ENCODE assay signal across 8 mouse cellular contexts in the genomic region with DNA sequence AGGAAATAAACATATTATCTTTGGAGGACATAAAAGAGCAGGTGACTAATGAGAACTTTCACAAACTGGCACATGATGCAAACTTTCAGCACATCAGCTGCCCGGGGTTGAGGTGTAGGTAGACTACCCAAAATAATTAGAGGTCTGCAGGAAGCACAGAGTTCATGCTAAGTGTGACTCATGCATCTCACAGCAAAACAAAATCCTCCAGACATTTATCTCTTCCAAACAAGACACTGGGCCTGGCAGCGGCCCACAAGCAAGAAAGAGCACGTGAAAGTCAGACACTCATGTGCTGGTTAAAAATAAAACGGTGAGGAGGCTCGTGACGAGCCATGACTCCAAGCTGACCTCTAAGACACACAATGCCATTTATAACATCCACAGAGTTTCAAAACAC.
DNase-seq lines count a peak whose midpoint lies in the region.
"Had no signal": no experiment of that assay in that cellular context is flagged by ENCODE, and none has a peak within 500 bp of the region (broad histone marks: within the 10 kb centered on the region; RNA-seq: fewer than 3 reads in every experiment).

No protein-coding gene starts in this region.

- H3K4me1 ChIP-seq in heart, embryonic 10.5 days = peaks cover 29% of the 10 kb centered on the region
- H3K4me1 ChIP-seq: neural tube, embryonic 13.5 days had no signal

- H3K9me3 ChIP-seq in heart, embryonic 10.5 days = no peaks in the 10 kb centered on the region
- H3K9me3 ChIP-seq: neural tube, embryonic 13.5 days had no signal

- H3K27ac ChIP-seq in heart, embryonic 10.5 days = peak overlapping the region; percentile 83
- H3K27ac ChIP-seq: neural tube, embryonic 13.5 days had no signal

- no peaks in the 10 kb centered on the region for H3K36me3 ChIP-seq in heart, embryonic 10.5 days
- H3K36me3 ChIP-seq: neural tube, embryonic 13.5 days had no signal

- no peaks in the 10 kb centered on the region for H3K27me3 ChIP-seq in heart, embryonic 10.5 days (ENCODE audit: insufficient read depth, poor library complexity, severe bottlenecking)
- H3K27me3 ChIP-seq: neural tube, embryonic 13.5 days had no signal

- H3K4me3 ChIP-seq in heart, embryonic 10.5 days = no peak overlapping the region
- H3K4me3 ChIP-seq: neural tube, embryonic 13.5 days had no signal

- DNase-seq in MN1 (ENCODE audit: low spot score) = peak; percentile 39
- peak; percentile 53 for DNase-seq in adrenal gland, postnatal 25 days
- DNase-seq in heart, embryonic 10.5 days (ENCODE audit: low spot score) = no peak
- peak; percentile 23 for DNase-seq in lung, postnatal 10 days
- no peak for DNase-seq in spleen, postnatal 14 days (ENCODE audit: low spot score in 2 of 2)
- DNase-seq in frontal cortex, postnatal 36 days (ENCODE audit: low spot score in 2 of 2) = no peak
- no peak for DNase-seq in thymus, postnatal 0 days (ENCODE audit: low spot score)

- WGBS in heart, embryonic 10.5 days = 25% methylated on average over 6 of the region's 6 CpGs

Comparison
In these comparisons a context has a peak if more than half of its experiments do, and no peak if none do; other contexts are left out.
1. DNase-seq: peak in MN1 (single experiment), adrenal gland, postnatal 25 days (single experiment) and lung, postnatal 10 days (single experiment); none in heart, embryonic 10.5 days (single experiment), spleen, postnatal 14 days (0 of 2), frontal cortex, postnatal 36 days (0 of 2) and thymus, postnatal 0 days (single experiment).